Mouse (Mus musculus) central nervous system, embryonic 14 days (tissue): ENCODE measurements around the gene Klhdc7b. TPM values are rescaled to one million over a fixed set of nuclear protein-coding genes. Genes with fewer than 3 reads are reported as not detected.

ENCODE experiments used
- polyA plus RNA-seq: library from polyadenylated mRNA; depleted of rRNA; stranded (reverse); fragments of >200 nt; gene quantifications from 2 replicates; pipeline ENCODE4 v1.2.3, GENCODE M21; 2012; rRNA removed

Klhdc7b gene
- 0.01 TPM in 1 of 2 replicates, not detected in the other for polyA plus RNA-seq

DNA sequence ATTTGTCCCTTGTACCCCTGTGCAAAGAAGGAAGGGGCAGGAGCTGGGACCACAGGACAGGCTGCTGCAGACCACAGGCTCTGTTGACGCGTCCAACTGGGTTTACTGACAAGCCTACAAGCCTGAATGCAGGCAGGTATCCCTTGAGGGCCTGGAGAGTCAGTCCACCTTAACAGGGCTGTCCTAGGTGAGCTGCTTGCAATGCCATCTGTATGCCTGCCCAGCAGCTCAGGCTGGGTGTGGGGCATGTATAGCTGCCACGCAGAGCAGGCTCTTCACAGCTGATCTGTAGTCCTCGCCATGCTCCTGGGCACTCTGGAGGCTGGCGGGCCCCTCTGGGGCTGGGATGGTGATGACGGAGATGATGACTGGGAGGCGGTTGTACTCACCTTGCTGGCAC, at the start of gene Klhdc7b:
Gene Klhdc7b, plus strand, starts transcription at position 301 of the 400 bp plus-strand sequence.

DNA sequence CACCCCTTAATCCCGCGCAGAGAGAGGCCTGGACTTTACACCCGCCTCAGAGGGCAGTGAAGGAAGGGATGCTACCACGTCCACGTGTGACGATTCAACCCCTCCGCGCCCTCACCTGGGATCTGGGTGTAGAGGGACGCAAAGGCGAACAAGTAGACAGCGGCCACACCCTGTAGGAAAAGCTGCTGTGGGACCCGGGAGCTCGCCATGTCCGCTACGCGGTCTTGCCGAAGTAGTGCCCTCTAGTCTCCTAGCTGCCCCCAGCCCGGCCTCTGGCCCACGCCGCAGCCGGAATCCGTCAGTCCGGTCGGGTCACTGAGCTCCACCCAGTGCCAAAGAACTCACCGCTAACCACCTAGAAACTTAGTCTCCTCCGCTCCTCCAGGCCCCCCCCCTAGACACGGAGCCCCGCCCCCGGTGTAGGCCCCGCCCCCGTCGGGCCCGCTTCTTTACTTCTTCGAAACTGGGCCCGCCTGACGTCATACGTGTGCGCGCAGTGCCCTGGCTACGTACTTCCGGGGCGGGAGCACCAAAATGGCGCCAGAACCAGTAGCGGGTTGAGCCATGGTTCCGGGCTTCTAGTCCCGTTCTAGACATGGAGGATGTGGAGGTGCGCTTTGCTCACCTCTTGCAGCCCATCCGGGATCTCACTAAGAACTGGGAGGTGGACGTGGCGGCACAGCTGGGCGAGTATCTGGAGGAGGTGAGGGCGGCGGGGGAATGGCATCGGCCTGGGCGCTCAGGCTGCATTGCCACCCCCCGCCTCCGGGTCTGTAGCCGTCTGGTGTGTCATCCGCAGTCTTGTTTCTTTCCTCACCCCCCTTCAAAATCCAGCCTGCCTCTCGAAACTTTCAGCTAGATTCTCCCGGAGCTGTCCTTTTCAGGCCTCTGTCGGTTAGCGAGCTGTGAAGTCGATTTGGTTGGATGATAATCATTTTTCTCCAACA, 29.2 kb upstream of the Klhdc7b start, which contains the start of the genes Lmf2 and Ncaph2:
Gene Lmf2, minus strand, starts transcription at position 419 of the 947 bp plus-strand sequence.
Gene Ncaph2, plus strand, starts transcription at position 479 of the 947 bp plus-strand sequence.

DNA sequence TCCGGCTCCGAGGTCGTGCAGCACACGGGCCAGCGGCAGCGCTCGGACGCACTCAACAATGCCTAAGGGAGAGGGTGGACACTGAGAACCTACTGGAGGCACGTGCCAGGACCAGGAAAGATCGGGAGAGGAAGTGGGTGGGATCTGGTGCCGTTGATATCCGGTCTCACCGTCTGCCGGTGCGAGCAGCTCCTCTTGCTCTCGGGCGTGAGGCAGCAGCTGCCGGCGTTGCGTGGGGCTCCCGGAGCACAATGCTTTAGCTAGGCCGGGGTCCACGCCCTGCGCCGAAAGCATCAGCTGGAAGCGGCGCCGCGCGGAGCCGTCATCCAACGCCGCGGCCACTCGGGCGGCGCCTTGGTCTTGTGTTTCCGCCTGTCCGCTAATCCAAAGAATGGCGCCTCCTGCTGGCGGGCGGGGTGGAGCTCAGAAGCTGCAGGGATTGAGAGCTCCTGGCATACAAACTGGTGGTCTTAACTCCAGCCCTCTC, 10.9 kb upstream of the Klhdc7b start, which contains the start of gene Sco2:
Gene Sco2, minus strand, starts transcription at position 85 of the 487 bp plus-strand sequence.

DNA sequence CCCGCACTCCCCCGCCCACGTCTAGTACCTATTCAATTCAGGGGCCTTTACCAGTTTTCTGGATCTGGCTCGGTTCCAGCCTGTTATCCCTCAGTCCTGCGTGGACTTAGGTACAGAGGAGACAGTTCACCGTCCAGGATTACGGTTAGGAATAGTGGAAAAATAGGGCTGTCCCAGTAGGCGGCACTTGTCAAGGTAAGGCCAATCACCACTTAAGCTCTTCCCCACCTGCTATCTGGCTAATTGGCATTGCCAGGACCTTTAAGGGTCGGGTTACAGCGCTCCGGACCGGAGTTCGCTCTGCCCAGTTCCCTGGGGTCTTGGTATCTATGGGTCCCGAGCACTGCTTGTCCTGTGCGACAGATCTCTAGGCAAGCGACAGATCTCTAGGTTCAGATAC, 7.8 kb upstream of the Klhdc7b start, which contains the start of gene Tymp:
Gene Tymp, minus strand, starts transcription at position 83 of the 400 bp plus-strand sequence.

DNA sequence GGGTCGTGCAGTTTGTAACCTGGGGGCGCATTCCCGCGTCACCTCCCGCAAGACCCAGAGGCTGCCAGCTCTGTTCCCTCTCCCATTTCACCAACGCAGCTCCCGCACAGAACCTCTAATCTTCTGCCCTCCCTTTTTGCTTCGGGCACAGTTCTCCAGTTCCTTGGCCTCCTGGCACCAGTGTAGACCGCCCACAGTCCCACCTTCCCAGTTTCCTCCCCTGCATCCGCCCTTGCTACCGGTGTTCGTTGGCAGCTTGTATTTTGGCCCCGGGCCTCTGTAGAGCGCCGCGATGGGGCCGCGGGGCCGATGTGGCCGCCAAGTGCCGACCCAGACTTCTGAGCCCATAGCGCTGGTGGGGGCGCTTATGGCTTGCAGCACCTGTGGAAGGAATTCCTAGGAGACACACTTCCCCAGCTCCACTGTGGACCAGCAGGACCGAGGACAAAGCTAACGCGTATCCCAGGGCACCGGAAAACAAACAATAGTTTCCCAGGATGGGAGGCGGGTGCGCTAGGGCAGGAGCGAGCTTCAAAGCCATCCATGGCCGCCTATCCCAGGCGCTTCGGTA, 5.8 kb upstream of the Klhdc7b start, which contains the start of gene Odf3b:
Gene Odf3b, minus strand, starts transcription at position 452 of the 571 bp plus-strand sequence.

DNA sequence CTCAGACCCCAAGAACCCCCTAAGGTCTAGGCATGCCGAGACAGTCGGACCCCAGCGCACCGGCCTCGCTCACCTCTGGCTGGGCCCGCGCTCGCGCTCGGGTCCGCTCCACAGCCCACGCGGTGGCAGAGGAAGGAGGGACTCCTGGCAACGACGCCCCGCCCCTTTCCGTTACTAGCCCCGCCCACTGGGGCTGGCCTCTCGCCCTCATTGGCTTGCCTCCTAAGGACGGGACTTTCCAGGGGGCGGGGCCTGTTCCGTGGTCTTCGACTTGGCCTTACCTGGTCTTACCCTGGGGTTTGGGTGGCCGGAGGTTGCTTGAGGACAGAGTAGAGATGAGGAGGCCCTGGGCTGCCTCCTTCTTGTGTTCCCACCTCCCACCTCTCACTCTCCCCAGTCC, 25.4 kb downstream of the Klhdc7b start, which contains the start of gene Syce3:
Gene Syce3, minus strand, starts transcription at position 386 of the 400 bp plus-strand sequence.

DNA sequence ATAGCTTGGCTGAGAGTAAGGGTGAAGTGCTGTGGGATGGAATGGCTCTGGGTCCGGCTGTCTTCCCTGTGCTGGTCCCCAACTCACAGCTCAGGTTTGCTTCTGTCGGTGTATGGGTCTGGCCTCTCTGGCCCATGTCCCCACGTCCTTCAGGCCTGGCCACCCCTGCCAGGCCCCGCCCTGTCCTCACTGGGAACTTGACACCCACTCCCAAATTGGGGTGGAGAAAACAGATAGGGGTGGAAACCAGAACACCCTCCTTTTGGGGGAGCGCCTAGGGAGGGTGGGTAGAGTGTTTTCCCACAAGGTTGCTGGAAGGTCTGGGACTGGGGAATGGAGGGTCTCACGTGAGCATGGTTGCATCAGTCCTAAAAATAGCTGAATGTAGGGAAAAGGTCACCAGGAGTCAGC, 41.0 kb downstream of the Klhdc7b start, which contains the start of gene Cpt1b:
Gene Cpt1b, minus strand, starts transcription at position 153 of the 411 bp plus-strand sequence.

DNA sequence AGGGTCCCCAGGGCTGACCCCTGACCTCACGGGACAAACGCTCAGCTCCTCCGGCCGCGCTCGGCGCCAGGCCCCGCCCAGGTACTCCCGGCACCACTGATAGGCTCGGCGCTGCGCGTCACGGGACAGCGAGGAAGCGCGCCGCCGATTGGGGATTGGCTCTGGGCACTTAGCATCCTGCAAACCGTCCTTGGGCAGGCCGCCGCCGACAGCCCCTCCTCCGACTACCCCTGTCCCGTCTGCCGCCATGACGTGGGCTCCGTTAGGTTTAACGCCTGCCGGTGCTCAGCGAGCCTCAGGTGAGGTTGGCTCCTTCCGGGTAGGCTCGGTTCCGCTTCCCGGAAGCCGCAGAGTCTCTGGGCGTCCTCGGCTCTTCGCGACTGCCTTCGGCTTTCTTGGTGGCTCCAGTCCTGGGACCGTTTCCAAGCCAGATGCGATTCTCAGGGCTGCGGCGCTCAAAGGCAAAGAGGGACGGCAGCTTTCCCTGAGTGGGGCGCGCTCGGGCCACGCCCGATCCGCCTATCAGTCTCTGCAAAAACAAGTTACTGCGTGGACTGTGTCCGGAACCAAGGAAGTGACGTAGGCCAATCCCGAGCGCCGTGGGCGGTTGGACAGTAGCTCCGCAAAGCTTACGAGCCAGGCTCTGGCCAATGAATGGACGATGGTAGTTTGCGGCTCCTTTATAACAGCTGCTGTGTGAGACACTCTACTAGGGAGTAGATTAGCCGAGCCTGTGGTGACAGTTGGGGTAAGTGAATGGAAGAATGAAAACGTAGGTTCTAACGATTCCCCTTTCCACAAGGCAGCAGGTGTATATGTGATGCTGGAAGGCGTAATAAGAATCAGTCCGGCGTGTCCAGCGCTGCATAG, 44.9 kb downstream of the Klhdc7b start, which contains the start of the genes C730034F03Rik, Gm44502 and Chkb:
Gene C730034F03Rik, plus strand, starts transcription at position 238 of the 870 bp plus-strand sequence.
Gene Gm44502, minus strand, starts transcription at position 345 of the 870 bp plus-strand sequence.
Gene Chkb, minus strand, starts transcription at position 557 of the 870 bp plus-strand sequence.

Other genes with a start within 250 kb of the Klhdc7b start
- gene Mapk12, start 244.2 kb upstream of the Klhdc7b start, polyA plus RNA-seq, result 15.5 TPM in 2 replicates
- gene Mapk11, start 235.3 kb upstream of the Klhdc7b start, polyA plus RNA-seq, result 63.8 and 66.3 TPM in 2 replicates
- 177 and 193 TPM in 2 replicates for gene Plxnb2, start 204.1 kb upstream of the Klhdc7b start, polyA plus RNA-seq
- 137 and 147 TPM in 2 replicates for gene Dennd6b, start 188.4 kb upstream of the Klhdc7b start, polyA plus RNA-seq
- 132 and 154 TPM in 2 replicates for gene Ppp6r2, start 173.4 kb upstream of the Klhdc7b start, polyA plus RNA-seq
- 177 and 203 TPM in 2 replicates for gene Sbf1, start 69.6 kb upstream of the Klhdc7b start, polyA plus RNA-seq
- 0.04 and 0.06 TPM in 2 replicates for gene Adm2, start 62.2 kb upstream of the Klhdc7b start, polyA plus RNA-seq
- not detected in 2 replicates for gene Miox, start 50.5 kb upstream of the Klhdc7b start, polyA plus RNA-seq
- gene Lmf2, start 29.3 kb upstream of the Klhdc7b start, polyA plus RNA-seq, result 28.3 and 34.0 TPM in 2 replicates
- gene Ncaph2, start 29.2 kb upstream of the Klhdc7b start, polyA plus RNA-seq, result 118 and 120 TPM in 2 replicates
- 26.9 and 27.1 TPM in 2 replicates for gene Sco2, start 11.1 kb upstream of the Klhdc7b start, polyA plus RNA-seq
- gene Tymp, start 7.9 kb upstream of the Klhdc7b start, polyA plus RNA-seq, result 2.6 and 2.8 TPM in 2 replicates
- gene Odf3b, start 5.6 kb upstream of the Klhdc7b start, polyA plus RNA-seq, result 3.2 and 3.6 TPM in 2 replicates
- gene Syce3, start 25.6 kb downstream of the Klhdc7b start, polyA plus RNA-seq, result not detected in 2 replicates
- gene Cpt1b, start 40.9 kb downstream of the Klhdc7b start, polyA plus RNA-seq, result 7.6 and 8.0 TPM in 2 replicates
- 3.0 and 3.3 TPM in 2 replicates for gene C730034F03Rik, start 44.7 kb downstream of the Klhdc7b start, polyA plus RNA-seq
- 0.28 and 0.29 TPM in 2 replicates for gene Gm44502, start 44.8 kb downstream of the Klhdc7b start, polyA plus RNA-seq
- 86.7 and 102 TPM in 2 replicates for gene Chkb, start 45.0 kb downstream of the Klhdc7b start, polyA plus RNA-seq
- 68.3 and 76.1 TPM in 2 replicates for gene Mapk8ip2, start 69.0 kb downstream of the Klhdc7b start, polyA plus RNA-seq
- gene Arsa, start 92.5 kb downstream of the Klhdc7b start, polyA plus RNA-seq, result 22.9 and 28.1 TPM in 2 replicates
- gene Shank3, start 114.7 kb downstream of the Klhdc7b start, polyA plus RNA-seq, result 25.9 and 30.0 TPM in 2 replicates
- 7.3 and 8.0 TPM in 2 replicates for gene Acr, start 183.4 kb downstream of the Klhdc7b start, polyA plus RNA-seq
- 99.4 and 109 TPM in 2 replicates for gene Rabl2, start 207.0 kb downstream of the Klhdc7b start, polyA plus RNA-seq